Mouse (Mus musculus) C2C12 (cell line): ENCODE data around the gene Rpusd3.

Source experiments
- CEBPB ChIP-seq: IDR thresholded peaks from one replicate; pipeline ENCODE4 v1.6.1; 2011; ENCODE audit warnings: low read depth, mild to moderate bottlenecking, control low read depth, moderate library complexity
- CTCF ChIP-seq: IDR thresholded peaks from one replicate; pipeline ENCODE4 v1.5.1; 2011; ENCODE audit not compliant: control insufficient read depth, insufficient read depth, insufficient read length
- FOSL1 ChIP-seq: IDR thresholded peaks from one replicate; pipeline ENCODE4 v1.8.0; 2011; ENCODE audit warnings: mild to moderate bottlenecking, low read length; ENCODE audit not compliant: poor library complexity, insufficient read depth, severe bottlenecking
- MAX ChIP-seq: IDR thresholded peaks from one replicate; pipeline ENCODE4 v1.6.1; 2011; ENCODE audit warnings: mild to moderate bottlenecking, control low read depth
- MYOD1 ChIP-seq: IDR thresholded peaks from one replicate; pipeline ENCODE4 v1.6.1; 2011; ENCODE audit warnings: low read depth; ENCODE audit not compliant: control insufficient read depth, insufficient read length
- MYOG ChIP-seq: IDR thresholded peaks from one replicate; pipeline ENCODE4 v1.6.1; 2011; ENCODE audit not compliant: control insufficient read depth, insufficient read length; ENCODE audit errors: extremely low read depth
- USF1 ChIP-seq: IDR thresholded peaks from one replicate; pipeline ENCODE4 v1.6.1; 2011; ENCODE audit warnings: low read depth, mild to moderate bottlenecking, control low read depth, moderate library complexity

- TF ChIP-seq CTCF, result no peak
- no peak for TF ChIP-seq CEBPB
- no peak for TF ChIP-seq USF1
- TF ChIP-seq MAX, result no peak
- TF ChIP-seq MYOD1, result no peak
- no peak for TF ChIP-seq MYOG
- no peak for TF ChIP-seq FOSL1
These were observed 42.0 kb downstream of the Rpusd3 start for GRCm38 (mm10) chr6:113377172-113377495.
